Mouse (Mus musculus): ENCODE measurements around the gene Cntn3. TPM values are rescaled to one million over a fixed set of nuclear protein-coding genes. Genes with fewer than 3 reads are reported as not detected.
"Not testable (repeated sequence)": the region's sequence is repeated elsewhere in the genome, so short reads cannot be mapped to it uniquely, and the experiment has no call there.

The Cntn3 gene
- polyA plus RNA-seq (2015; fragmentation: Nextera tagmentation; extraction: Ambion mirVana), result 0.92 and 0.98 TPM in 2 replicates

DNA sequence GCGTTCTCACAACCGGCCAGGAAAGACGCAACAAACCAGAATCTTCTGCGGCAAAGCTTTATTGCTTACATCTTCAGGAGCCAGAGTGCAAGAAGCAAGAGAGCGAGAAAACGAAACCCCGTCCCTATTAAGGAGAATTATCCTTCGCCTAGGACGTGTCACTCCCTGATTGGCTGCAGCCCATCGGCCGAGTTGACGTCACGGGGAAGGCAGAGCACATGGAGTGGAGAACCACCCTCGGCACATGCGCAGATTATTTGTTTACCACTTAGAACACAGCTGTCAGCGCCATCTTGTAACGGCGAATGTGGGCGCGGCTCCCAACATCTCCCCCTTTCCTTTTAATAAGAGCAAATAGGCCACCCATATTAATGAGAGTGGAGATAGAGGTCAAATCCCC lies at the start of gene Cntn3:
Cntn3 (minus strand) TSS at position 101 of the 400 bp plus-strand sequence.
- not testable (repeated sequence) for H3K27me3 ChIP-seq; H3K27ac ChIP-seq (replicated peaks); H3K4me3 ChIP-seq (replicated peaks); H3K9ac ChIP-seq; H3K36me3 ChIP-seq (replicated peaks); H3K4me2 ChIP-seq; ATAC-seq (ENCODE audit: insufficient read depth); H3K9me3 ChIP-seq (replicated peaks)
- 94% methylated on average over 4 of the region's 20 CpGs for WGBS (ENCODE audit: insufficient replicate concordance)
- peaks cover 17% of the 10 kb centered on the region for H3K4me1 ChIP-seq (replicated peaks)

GRCm38 (mm10) chr6:102600773-102601172 lies 27.9 kb upstream of the Cntn3 start:
- H3K9ac ChIP-seq, result no peak overlapping the region
- no peak overlapping the region for H3K4me3 ChIP-seq (replicated peaks)
- no peaks in the 10 kb centered on the region for H3K4me1 ChIP-seq (replicated peaks)
- 44% methylated on average over 2 of the region's 2 CpGs for WGBS (ENCODE audit: insufficient replicate concordance)
- H3K27ac ChIP-seq (replicated peaks), result no peak overlapping the region
- no peaks in the 10 kb centered on the region for H3K27me3 ChIP-seq
- no peaks in the 10 kb centered on the region for H3K36me3 ChIP-seq (replicated peaks)
- H3K9me3 ChIP-seq (replicated peaks), result no peaks in the 10 kb centered on the region
- H3K4me2 ChIP-seq, result no peak overlapping the region
- no peak for ATAC-seq (ENCODE audit: insufficient read depth)

GRCm38 (mm10) chr6:102597756-102598155 lies 24.9 kb upstream of the Cntn3 start:
- no peak overlapping the region for H3K27ac ChIP-seq (replicated peaks)
- no peaks in the 10 kb centered on the region for H3K4me1 ChIP-seq (replicated peaks)
- no peaks in the 10 kb centered on the region for H3K27me3 ChIP-seq
- H3K9ac ChIP-seq, result no peak overlapping the region
- 52% methylated on average over 2 of the region's 2 CpGs for WGBS (ENCODE audit: insufficient replicate concordance)
- no peak overlapping the region for H3K4me2 ChIP-seq
- no peak for ATAC-seq (ENCODE audit: insufficient read depth)
- no peaks in the 10 kb centered on the region for H3K36me3 ChIP-seq (replicated peaks)
- no peaks in the 10 kb centered on the region for H3K9me3 ChIP-seq (replicated peaks)
- H3K4me3 ChIP-seq (replicated peaks), result no peak overlapping the region

DNA sequence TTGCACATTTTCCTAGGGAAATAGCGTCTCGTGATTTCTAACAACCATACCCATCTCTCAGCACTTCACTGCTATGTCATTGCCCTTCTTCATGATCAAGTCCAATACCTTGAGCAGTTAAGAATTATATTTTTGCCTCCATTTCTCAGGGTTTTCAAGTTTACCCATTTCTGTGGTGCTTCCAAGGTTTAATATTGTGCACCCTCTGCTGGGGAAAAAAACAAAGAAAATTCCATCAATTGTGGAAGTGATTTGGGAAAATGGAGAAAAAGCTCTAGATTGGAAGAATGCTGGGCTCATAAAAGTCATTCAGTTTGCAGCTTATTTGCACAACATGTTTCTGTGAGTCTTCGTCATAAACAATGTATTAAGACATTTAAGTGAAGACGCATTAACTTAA lies 17.2 kb upstream of the Cntn3 start:
- no peak overlapping the region for H3K27ac ChIP-seq (replicated peaks)
- H3K36me3 ChIP-seq (replicated peaks), result no peaks in the 10 kb centered on the region
- ATAC-seq (ENCODE audit: insufficient read depth), result no peak
- H3K9me3 ChIP-seq (replicated peaks), result no peaks in the 10 kb centered on the region
- H3K27me3 ChIP-seq, result no peaks in the 10 kb centered on the region
- no peak overlapping the region for H3K9ac ChIP-seq
- WGBS (ENCODE audit: insufficient replicate concordance), result 72% methylated on average over 4 of the region's 4 CpGs
- no peak overlapping the region for H3K4me2 ChIP-seq
- no peak overlapping the region for H3K4me3 ChIP-seq (replicated peaks)
- no peaks in the 10 kb centered on the region for H3K4me1 ChIP-seq (replicated peaks)

DNA sequence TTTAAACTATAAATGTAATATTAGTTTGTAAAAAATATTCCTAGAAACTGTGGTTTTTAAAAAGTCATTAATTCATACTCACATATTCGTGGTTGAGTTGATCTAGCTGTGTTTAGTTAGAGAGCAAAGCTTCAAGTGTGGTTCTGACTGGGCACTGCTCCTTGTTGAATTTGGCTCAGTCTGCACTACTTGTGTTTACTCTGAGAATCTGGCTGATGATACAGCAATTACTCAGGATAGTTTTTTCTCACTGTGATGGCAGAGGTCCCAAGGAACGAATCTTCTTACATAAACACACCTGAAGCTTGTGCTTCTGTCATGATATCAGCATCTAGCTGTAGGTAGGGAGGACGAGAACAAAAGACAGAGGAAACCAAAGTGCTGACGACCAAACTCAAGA lies 16.4 kb upstream of the Cntn3 start:
- Histone ChIP-seq H3K9ac (no peak overlapping the region), H3K27me3 (no peaks in the 10 kb centered on the region), H3K36me3 (replicated peaks) (no peaks in the 10 kb centered on the region), H3K4me1 (replicated peaks) (no peaks in the 10 kb centered on the region), H3K4me3 (replicated peaks) (no peak overlapping the region), H3K9me3 (replicated peaks) (no peaks in the 10 kb centered on the region), H3K27ac (replicated peaks) (no peak overlapping the region), H3K4me2 (no peak overlapping the region)
- ATAC-seq (ENCODE audit: insufficient read depth), result no peak
- WGBS (ENCODE audit: insufficient replicate concordance), result 33% methylated on average over 4 of the region's 4 CpGs

DNA sequence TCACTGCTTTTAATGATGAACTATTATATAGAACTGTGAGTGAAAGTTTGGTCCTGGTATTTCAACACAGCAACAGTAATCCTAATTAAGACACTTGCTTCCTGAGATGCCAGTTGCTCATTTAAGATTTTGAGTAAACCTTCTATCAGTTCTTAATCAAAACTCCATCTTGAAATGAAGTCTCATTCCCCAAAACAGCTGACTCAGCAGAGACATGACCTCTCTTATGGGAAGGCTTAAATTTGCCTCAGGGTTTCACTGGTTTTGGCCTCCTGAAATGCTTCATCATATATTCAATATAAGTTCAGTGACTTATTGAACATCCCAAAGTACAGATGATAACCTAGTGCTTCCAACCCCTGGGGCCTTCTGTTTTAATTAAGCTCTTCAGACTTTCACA lies 13.2 kb upstream of the Cntn3 start:
- no peak overlapping the region for H3K27ac ChIP-seq (replicated peaks)
- no peak overlapping the region for H3K4me2 ChIP-seq
- H3K27me3 ChIP-seq, result no peaks in the 10 kb centered on the region
- no peaks in the 10 kb centered on the region for H3K4me1 ChIP-seq (replicated peaks)
- H3K9me3 ChIP-seq (replicated peaks), result no peaks in the 10 kb centered on the region
- no peak for ATAC-seq (ENCODE audit: insufficient read depth)
- no peaks in the 10 kb centered on the region for H3K36me3 ChIP-seq (replicated peaks)
- H3K4me3 ChIP-seq (replicated peaks), result no peak overlapping the region
- no peak overlapping the region for H3K9ac ChIP-seq

DNA sequence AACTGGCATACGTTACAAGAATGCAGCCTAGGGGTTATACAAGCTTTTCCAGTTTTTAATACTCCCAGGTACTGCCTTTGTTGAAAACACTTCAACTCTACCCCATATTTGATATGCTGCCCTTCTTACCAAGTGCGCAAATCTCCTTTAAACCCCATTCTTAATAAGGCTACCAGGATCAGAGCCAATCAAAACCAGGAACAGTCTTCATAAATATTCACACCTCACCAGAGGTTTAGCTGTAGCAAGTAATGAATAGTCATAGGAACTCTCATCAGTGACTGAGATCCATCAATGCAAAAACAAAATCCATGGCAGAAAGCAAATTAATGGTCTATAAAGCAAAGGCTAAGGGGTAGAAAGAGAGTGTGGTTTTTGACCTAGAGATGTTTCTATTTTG lies 10.7 kb upstream of the Cntn3 start:
- Histone ChIP-seq H3K4me3 (replicated peaks) (no peak overlapping the region), H3K9ac (no peak overlapping the region), H3K4me2 (no peak overlapping the region), H3K27me3 (no peaks in the 10 kb centered on the region), H3K4me1 (replicated peaks) (no peaks in the 10 kb centered on the region), H3K9me3 (replicated peaks) (no peaks in the 10 kb centered on the region), H3K36me3 (replicated peaks) (no peaks in the 10 kb centered on the region), H3K27ac (replicated peaks) (no peak overlapping the region)
- 63% methylated on average over 2 of the region's 2 CpGs for WGBS (ENCODE audit: insufficient replicate concordance)
- no peak for ATAC-seq (ENCODE audit: insufficient read depth)

GRCm38 (mm10) chr6:102567496-102567895 lies 5.4 kb downstream of the Cntn3 start:
- H3K4me1 ChIP-seq (replicated peaks), result peaks cover 53% of the 10 kb centered on the region
- 0 out of 2 replicates have a peak overlapping the region, but pooled peaks have one; percentile 19 for H3K27ac ChIP-seq (replicated peaks)
- no peaks in the 10 kb centered on the region for H3K36me3 ChIP-seq (replicated peaks)
- no peaks in the 10 kb centered on the region for H3K9me3 ChIP-seq (replicated peaks)
- H3K4me3 ChIP-seq (replicated peaks), result no peak overlapping the region
- H3K9ac ChIP-seq, result no peak overlapping the region
- 28% methylated on average over 1 of the region's 1 CpGs for WGBS (ENCODE audit: insufficient replicate concordance)
- no peak for ATAC-seq (ENCODE audit: insufficient read depth)
- peaks cover 22% of the 10 kb centered on the region for H3K27me3 ChIP-seq
- H3K4me2 ChIP-seq, result no peak overlapping the region

- Histone ChIP-seq H3K4me3 (replicated peaks) (no peak overlapping the region), H3K9me3 (replicated peaks) (no peaks in the 10 kb centered on the region), H3K27me3 (peaks cover 23% of the 10 kb centered on the region), H3K9ac (no peak overlapping the region; the same call in 1 of the 2 replicates), H3K4me1 (replicated peaks) (peaks cover 64% of the 10 kb centered on the region), H3K27ac (replicated peaks) (no peak overlapping the region), H3K36me3 (replicated peaks) (no peaks in the 10 kb centered on the region), H3K4me2 (peak overlapping the region; percentile 87; the same call in 1 of the 2 replicates)
- ATAC-seq (ENCODE audit: insufficient read depth), result peak; percentile 27
- 74% methylated on average over 1 of the region's 1 CpGs for whole genome bisulfite sequencing (ENCODE audit: insufficient replicate concordance)
Measured at GRCm38 (mm10) chr6:102565228-102565627, 7.7 kb downstream of the Cntn3 start.

DNA sequence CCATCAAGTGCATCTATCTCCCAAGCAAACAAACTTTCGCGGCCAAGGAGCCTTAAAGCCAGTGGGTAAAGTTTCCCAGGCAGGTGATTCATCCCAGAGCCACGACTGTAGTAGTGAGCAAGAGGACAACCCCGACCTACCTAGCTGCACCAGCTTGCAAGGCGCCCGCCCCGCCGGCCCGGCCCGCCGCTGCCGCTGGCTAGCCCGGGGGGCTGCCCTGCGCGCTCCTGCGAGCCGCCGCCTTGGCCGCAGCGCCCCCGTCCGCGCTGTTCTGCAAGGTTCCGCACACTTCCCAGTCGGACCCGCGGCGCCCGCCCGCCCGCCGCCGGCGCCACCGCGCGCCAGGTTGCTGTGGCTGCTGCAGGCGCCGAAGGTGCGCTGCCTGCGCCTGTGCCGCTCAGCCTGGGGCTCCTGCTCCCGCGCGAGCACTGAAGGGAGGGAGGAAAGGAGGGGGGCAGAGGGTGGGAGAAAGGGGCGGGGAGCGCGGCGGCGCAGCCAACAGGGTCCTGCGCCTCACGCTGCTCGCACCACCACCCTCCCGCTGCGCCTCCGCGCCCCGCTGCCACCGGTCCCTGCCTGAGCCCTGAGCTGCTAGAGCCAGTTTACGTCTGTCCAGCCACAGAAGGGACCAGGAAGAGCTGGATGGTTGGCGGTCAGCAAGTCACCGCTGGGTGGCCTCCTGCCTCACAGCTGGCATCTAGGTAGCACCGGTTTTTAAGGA lies 8.7 kb downstream of the Cntn3 start:
- under 1% methylated on average over 59 of the region's 63 CpGs for WGBS (ENCODE audit: insufficient replicate concordance)
- H3K4me1 ChIP-seq (replicated peaks), result peaks cover 66% of the 10 kb centered on the region
- peak; percentile 96 for ATAC-seq (ENCODE audit: insufficient read depth)
- H3K27ac ChIP-seq (replicated peaks), result peak overlapping the region; percentile 79
- H3K36me3 ChIP-seq (replicated peaks), result no peaks in the 10 kb centered on the region
- H3K9me3 ChIP-seq (replicated peaks), result no peaks in the 10 kb centered on the region
- H3K4me3 ChIP-seq (replicated peaks), result peak overlapping the region; percentile 74
- H3K9ac ChIP-seq, result peak overlapping the region; percentile 79
- H3K4me2 ChIP-seq, result peak overlapping the region; percentile 87
- H3K27me3 ChIP-seq, result peaks cover 23% of the 10 kb centered on the region

DNA sequence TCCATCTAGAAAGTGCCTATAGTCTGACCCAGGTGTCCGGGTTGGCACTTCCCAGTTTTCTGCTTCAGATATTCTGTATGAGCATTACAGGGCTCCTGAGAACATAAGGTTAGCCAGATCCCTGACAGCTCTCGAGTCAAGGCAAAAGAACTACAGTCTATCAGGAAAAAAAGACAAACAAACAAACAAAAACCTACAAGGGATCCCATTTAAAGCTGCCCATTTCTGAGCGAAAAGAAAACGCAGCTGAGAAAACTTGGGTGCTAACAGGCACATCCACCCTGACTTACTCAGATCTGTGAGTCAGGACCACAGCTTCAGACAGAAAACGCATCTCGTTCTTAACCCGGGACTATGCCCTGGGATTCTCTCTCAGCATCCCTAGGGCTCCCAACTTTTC lies 9.5 kb downstream of the Cntn3 start:
- H3K9ac ChIP-seq, result peak overlapping the region; percentile 79

GRCm38 (mm10) chr6:102557521-102557920 lies 15.4 kb downstream of the Cntn3 start:
- Histone ChIP-seq H3K36me3 (replicated peaks) (no peaks in the 10 kb centered on the region), H3K4me1 (replicated peaks) (peaks cover 53% of the 10 kb centered on the region), H3K9ac (no peak overlapping the region), H3K9me3 (replicated peaks) (no peaks in the 10 kb centered on the region), H3K27me3 (peaks cover 1% of the 10 kb centered on the region; the same call in 1 of the 2 replicates), H3K27ac (replicated peaks) (peak overlapping the region; percentile 71), H3K4me3 (replicated peaks) (no peak overlapping the region), H3K4me2 (peak overlapping the region; percentile 21)
- ATAC-seq (ENCODE audit: insufficient read depth), result no peak
- WGBS (ENCODE audit: insufficient replicate concordance), result 62% methylated on average over 3 of the region's 3 CpGs

More for the DNA sequence above, 9.5 kb downstream of the Cntn3 start:
- Histone ChIP-seq H3K27ac (replicated peaks) (peak overlapping the region; percentile 79; the same call in 1 of the 2 replicates), H3K4me3 (replicated peaks) (peak overlapping the region; percentile 74), H3K27me3 (peaks cover 23% of the 10 kb centered on the region), H3K4me1 (replicated peaks) (peaks cover 62% of the 10 kb centered on the region), H3K4me2 (peak overlapping the region; percentile 87), H3K36me3 (replicated peaks) (no peaks in the 10 kb centered on the region), H3K9me3 (replicated peaks) (no peaks in the 10 kb centered on the region)
- WGBS (ENCODE audit: insufficient replicate concordance), result 11% methylated on average over 7 of the region's 7 CpGs
- ATAC-seq (ENCODE audit: insufficient read depth), result no peak

Measured in liver, embryonic 15.5 days (tissue).